Mouse (Mus musculus): ENCODE results near the gene Ppil2.

GRCm38 (mm10) chr16:17117309-17117799, 6.3 kb upstream of the Ppil2 start:
- TF ChIP-seq POLR2A (IDR thresholded peaks at IDR 0.05; ENCODE audit: low read depth, low read length) (no peak), CTCF (conservative IDR thresholded peaks at IDR 0.05; ENCODE audit: insufficient read depth, insufficient read length, low read depth, low read length) (no peak)

Data from kidney, adult 2 months (tissue).